In the genomic region with DNA sequence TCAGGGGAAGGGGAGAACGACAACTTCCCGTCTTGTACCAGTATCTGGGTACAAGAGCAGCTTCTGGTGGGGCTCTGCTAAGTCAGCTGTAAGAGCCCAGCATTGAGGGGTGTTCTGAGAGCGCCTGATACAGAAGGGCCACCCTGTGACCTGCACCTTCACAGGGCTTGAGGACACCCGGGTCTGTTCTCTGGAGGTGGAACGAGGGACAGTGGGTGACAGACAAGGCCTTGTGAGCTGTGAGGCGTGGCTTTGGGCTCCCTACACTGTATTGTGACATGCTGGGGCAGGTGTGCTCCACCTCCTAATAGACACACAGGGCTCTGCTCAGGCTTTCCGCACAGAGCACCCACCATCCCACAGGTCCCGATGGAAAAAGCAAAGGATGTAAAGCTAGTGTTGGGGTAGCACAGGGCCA, we compare ENCODE assay signal across 8 mouse cellular contexts. TPM values are rescaled to one million over a fixed set of nuclear protein-coding genes. Genes with fewer than 3 reads are reported as not detected.
DNase-seq lines count a peak whose midpoint lies in the region; ATAC-seq lines count a peak whose summit lies in the region.

No protein-coding gene starts in this region.

- no peak for ATAC-seq in neural tube, embryonic 14.5 days (ENCODE audit: low read depth)
- ATAC-seq in megakaryocyte progenitor cell, adult 5-6 weeks (replicated peaks; ENCODE audit: poor library complexity): no peak

- peaks cover 20% of the 10 kb centered on the region for H3K27me3 ChIP-seq in limb, embryonic 10.5 days (ENCODE audit: low read depth, poor library complexity, severe bottlenecking)
- H3K27me3 ChIP-seq in neural tube, embryonic 14.5 days (ENCODE audit: control insufficient read depth, insufficient read depth, low read length): no peaks in the 10 kb centered on the region

- peaks cover 30% of the 10 kb centered on the region for H3K36me3 ChIP-seq in limb, embryonic 10.5 days
- peaks cover 26% of the 10 kb centered on the region for H3K36me3 ChIP-seq in neural tube, embryonic 14.5 days (ENCODE audit: control insufficient read depth, insufficient read depth, low read length)

- H3K9me3 ChIP-seq in limb, embryonic 10.5 days (replicated peaks): no peaks in the 10 kb centered on the region
- no peaks in the 10 kb centered on the region for H3K9me3 ChIP-seq in neural tube, embryonic 14.5 days (ENCODE audit: control insufficient read depth, low read length)

- peak overlapping the region; percentile 98 for H3K4me2 ChIP-seq in neural tube, embryonic 14.5 days (ENCODE audit: low read depth, low read length)

- peak; percentile 62 for DNase-seq in cerebellum, adult 9-11 months
- no peak for DNase-seq in cerebellum, postnatal 10 days
- DNase-seq in thymus, postnatal 0 days (ENCODE audit: low spot score): peak; percentile 37
- no peak for DNase-seq in thymus, postnatal 10 days (ENCODE audit: low spot score in 2 of 2)
- no peak for DNase-seq in limb, embryonic 10.5 days (ENCODE audit: low spot score)
- DNase-seq in right cerebral cortex, postnatal 4 days: no peak

- H3K27ac ChIP-seq in limb, embryonic 10.5 days: peak overlapping the region; percentile 93; the same call in 1 of the 2 replicates
- H3K27ac ChIP-seq in neural tube, embryonic 14.5 days (ENCODE audit: low read depth, low read length): peak overlapping the region; percentile 93

- peak overlapping the region; percentile 94 for H3K9ac ChIP-seq in neural tube, embryonic 14.5 days (replicated peaks; ENCODE audit: low read depth, low read length)

- peaks cover 47% of the 10 kb centered on the region for H3K4me1 ChIP-seq in limb, embryonic 10.5 days
- H3K4me1 ChIP-seq in neural tube, embryonic 14.5 days (ENCODE audit: control insufficient read depth, insufficient read depth, low read length): peaks cover 35% of the 10 kb centered on the region

- 58% methylated on average over 8 of the region's 8 CpGs for WGBS in limb, embryonic 10.5 days
- WGBS in neural tube, embryonic 14.5 days: 39% methylated on average over 8 of the region's 8 CpGs

- H3K4me3 ChIP-seq in limb, embryonic 10.5 days: peak overlapping the region; percentile 87
- H3K4me3 ChIP-seq in neural tube, embryonic 14.5 days (ENCODE audit: low read depth, low read length): peak overlapping the region; percentile 86

RNA-seq across cellular contexts. Expression of a gene that starts 1.1 kb away (rescaled TPM):
- polyA plus RNA-seq in thymus, postnatal 0 days (2015; fragmentation: Nextera tagmentation; extraction: Ambion mirVana): 53.9 and 56.2 TPM in 2 replicates
- polyA plus RNA-seq in limb, embryonic 10.5 days (2016; fragmentation: Nextera tagmentation; extraction: Ambion mirVana): 29.6 and 31.8 TPM in 2 replicates
- 27.0 and 31.6 TPM in 2 replicates for polyA plus RNA-seq in neural tube, embryonic 14.5 days (2014; fragmentation: Nextera tagmentation; extraction: Ambion mirVana)
- 18.2 and 22.8 TPM in 2 replicates for total RNA-seq in megakaryocyte progenitor cell, adult 5-6 weeks (2015)
- 11.4 and 15.7 TPM in 2 replicates for total RNA-seq in megakaryocyte progenitor cell, adult 5-6 weeks (2017)

RNA-seq across cellular contexts. Expression of a gene that starts 4.9 kb away (rescaled TPM):
- polyA plus RNA-seq in thymus, postnatal 0 days (2015; fragmentation: Nextera tagmentation; extraction: Ambion mirVana): 38.1 and 39.6 TPM in 2 replicates
- polyA plus RNA-seq in limb, embryonic 10.5 days (2016; fragmentation: Nextera tagmentation; extraction: Ambion mirVana): 8.8 TPM in 2 replicates
- 15.9 and 18.0 TPM in 2 replicates for polyA plus RNA-seq in neural tube, embryonic 14.5 days (2014; fragmentation: Nextera tagmentation; extraction: Ambion mirVana)
- 8.5 and 10.0 TPM in 2 replicates for total RNA-seq in megakaryocyte progenitor cell, adult 5-6 weeks (2015)
- 2.2 and 2.9 TPM in 2 replicates for total RNA-seq in megakaryocyte progenitor cell, adult 5-6 weeks (2017)

RNA-seq across cellular contexts. Expression of a gene that starts 9.0 kb away (rescaled TPM):
- polyA plus RNA-seq in thymus, postnatal 0 days (2015; fragmentation: Nextera tagmentation; extraction: Ambion mirVana): 1.9 and 2.1 TPM in 2 replicates
- 0.29 and 0.36 TPM in 2 replicates for polyA plus RNA-seq in limb, embryonic 10.5 days (2016; fragmentation: Nextera tagmentation; extraction: Ambion mirVana)
- polyA plus RNA-seq in neural tube, embryonic 14.5 days (2014; fragmentation: Nextera tagmentation; extraction: Ambion mirVana): 1.1 and 4.6 TPM in 2 replicates
- total RNA-seq in megakaryocyte progenitor cell, adult 5-6 weeks (2015): 0.27 TPM in 1 of 2 replicates, not detected in the other
- total RNA-seq in megakaryocyte progenitor cell, adult 5-6 weeks (2017): 0.34 TPM in 1 of 2 replicates, not detected in the other

RNA-seq across cellular contexts. Expression of a gene that starts 22.4 kb away (rescaled TPM):
- polyA plus RNA-seq in thymus, postnatal 0 days (2015; fragmentation: Nextera tagmentation; extraction: Ambion mirVana): 17.9 and 18.7 TPM in 2 replicates
- 38.4 and 42.1 TPM in 2 replicates for polyA plus RNA-seq in limb, embryonic 10.5 days (2016; fragmentation: Nextera tagmentation; extraction: Ambion mirVana)
- polyA plus RNA-seq in neural tube, embryonic 14.5 days (2014; fragmentation: Nextera tagmentation; extraction: Ambion mirVana): 53.6 and 58.4 TPM in 2 replicates
- total RNA-seq in megakaryocyte progenitor cell, adult 5-6 weeks (2015): 4.4 and 6.9 TPM in 2 replicates
- total RNA-seq in megakaryocyte progenitor cell, adult 5-6 weeks (2017): 8.2 and 9.2 TPM in 2 replicates

RNA-seq across cellular contexts. Expression of a gene that starts 38.9 kb away (rescaled TPM):
- polyA plus RNA-seq in thymus, postnatal 0 days (2015; fragmentation: Nextera tagmentation; extraction: Ambion mirVana): 0.75 and 1.1 TPM in 2 replicates
- polyA plus RNA-seq in limb, embryonic 10.5 days (2016; fragmentation: Nextera tagmentation; extraction: Ambion mirVana): 0.13 and 0.35 TPM in 2 replicates
- 0.44 and 0.95 TPM in 2 replicates for polyA plus RNA-seq in neural tube, embryonic 14.5 days (2014; fragmentation: Nextera tagmentation; extraction: Ambion mirVana)
- 1.1 TPM in 2 replicates for total RNA-seq in megakaryocyte progenitor cell, adult 5-6 weeks (2015)
- total RNA-seq in megakaryocyte progenitor cell, adult 5-6 weeks (2017): 0.74 and 1.6 TPM in 2 replicates

Comparison
In these comparisons a context has a peak if more than half of its experiments do, and no peak if none do; other contexts are left out.
1. DNase-seq: peak in cerebellum, adult 9-11 months (single experiment) and thymus, postnatal 0 days (single experiment); none in cerebellum, postnatal 10 days (0 of 2), thymus, postnatal 10 days (0 of 2), limb, embryonic 10.5 days (single experiment) and right cerebral cortex, postnatal 4 days (single experiment).